Mouse (Mus musculus): ENCODE results near the gene Ormdl3.

GRCm38 (mm10) chr11:98595955-98596354 is 8.8 kb upstream of the Ormdl3 start:
- TF ChIP-seq POLR2A (IDR thresholded peaks at IDR 0.05; ENCODE audit: insufficient read length, low read depth) (no peak), POLR2AphosphoS2 (IDR thresholded peaks at IDR 0.05; ENCODE audit: insufficient read length, low read depth) (no peak), MAX (IDR thresholded peaks at IDR 0.05; ENCODE audit: low read depth) (no peak), USF1 (IDR thresholded peaks at IDR 0.05; ENCODE audit: low read depth) (no peak), E2F4 (IDR thresholded peaks at IDR 0.05; ENCODE audit: insufficient read depth) (no peak), MYOD1 (IDR thresholded peaks at IDR 0.05; ENCODE audit: control insufficient read depth in 1 of 3, insufficient read length in 2 of 3, low read depth in 2 of 3) (no peak)

All from myocyte (in vitro differentiated cells).